Mouse (Mus musculus) stomach, embryonic 16.5 days (tissue): Measurements from ENCODE around the gene Csf3r. TPM values are rescaled to one million over a fixed set of nuclear protein-coding genes. Genes with fewer than 3 reads are reported as not detected.

ENCODE experiments used
- ATAC-seq: fragments of 200-750 bp; cut with Nextera tagmentation; 2 replicates; pipeline ENCODE4 v1.8.0; 2017; ENCODE audit warnings: moderate number of reproducible peaks, moderate TSS enrichment; ENCODE audit not compliant: insufficient read depth, low FRiP score
- H3K27ac ChIP-seq: fragments of 300-500 bp; sonication (generic); 2 replicates; pipeline ENCODE4 v1.5.1; 2014; ENCODE audit warnings: low read length
- H3K27me3 ChIP-seq: fragments of 300-500 bp; sonication (generic); 2 replicates; pipeline ENCODE4 v1.6.1; 2014; ENCODE audit warnings: low read length, control low read depth, mixed read lengths; ENCODE audit not compliant: control insufficient read depth, insufficient read depth
- H3K36me3 ChIP-seq: fragments of 300-500 bp; sonication (generic); 2 replicates; pipeline ENCODE4 v1.6.1; 2014; ENCODE audit warnings: low read length; ENCODE audit not compliant: control insufficient read depth, insufficient read depth
- H3K4me1 ChIP-seq: fragments of 300-500 bp; sonication (generic); 2 replicates; pipeline ENCODE4 v1.6.1; 2014; ENCODE audit warnings: low read length, control low read depth, mixed read lengths; ENCODE audit not compliant: control insufficient read depth, insufficient read depth
- H3K4me2 ChIP-seq: fragments of 300-500 bp; sonication (generic); 2 replicates; pipeline ENCODE4 v1.6.1; 2014; ENCODE audit warnings: low read depth, low read length, mixed read lengths
- H3K4me3 ChIP-seq: fragments of 300-500 bp; sonication (generic); replicated peaks from 2 replicates; pipeline ENCODE4 v1.5.1; 2014; ENCODE audit warnings: mild to moderate bottlenecking, low read length
- H3K9ac ChIP-seq: fragments of 300-500 bp; sonication (generic); 2 replicates; pipeline ENCODE4 v1.6.1; 2014; ENCODE audit warnings: low read length
- H3K9me3 ChIP-seq: fragments of 300-500 bp; sonication (generic); replicated peaks from 2 replicates; pipeline ENCODE4 v1.6.1; 2016; ENCODE audit warnings: low read length, control low read depth; ENCODE audit not compliant: control insufficient read depth
- WGBS: fragments of 180-500 bp; shearing (Covaris S2); extraction: QIAGEN DNeasy Blood & Tissue Kit; methylation state at CpG from one replicate; pipeline ENCODE4 v1.1.7; 2014; 5-methylcytosine and 5-hydroxymethylcytosine counted together
- polyA plus RNA-seq: library from polyadenylated mRNA; unstranded; fragments of >200 nt; fragmentation: Nextera tagmentation; extraction: Ambion mirVana; gene quantifications from 2 replicates; pipeline ENCODE4 v1.2.1, GENCODE M21; 2015

Gene Csf3r
- polyA plus RNA-seq, 1 experiment from 2014 or later, result 2.1 TPM

DNA sequence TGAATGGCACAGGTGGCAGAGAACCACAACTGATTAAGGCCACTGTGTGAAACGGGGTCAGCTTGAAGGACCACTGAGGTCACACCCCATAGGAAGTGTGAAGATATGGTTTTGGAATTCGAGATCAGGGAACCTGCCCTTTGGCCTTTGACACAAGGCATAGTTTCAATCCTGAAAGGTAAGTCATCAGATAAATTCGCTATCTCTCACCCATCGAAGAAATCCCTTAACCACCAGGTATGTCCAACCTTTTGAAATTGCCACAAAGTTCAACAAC is 66.4 kb downstream of the Csf3r start:
- H3K27me3 ChIP-seq, result no peaks in the 10 kb centered on the region
- no peaks in the 10 kb centered on the region for H3K9me3 ChIP-seq
- no peak overlapping the region for H3K4me3 ChIP-seq
- H3K4me1 ChIP-seq, result no peaks in the 10 kb centered on the region
- 63% methylated on average over 4 of the region's 4 CpGs for WGBS
- no peak overlapping the region for H3K27ac ChIP-seq
- H3K36me3 ChIP-seq, result no peaks in the 10 kb centered on the region
- no peak overlapping the region for H3K4me2 ChIP-seq
- no peak overlapping the region for H3K9ac ChIP-seq
- ATAC-seq, result no peak

DNA sequence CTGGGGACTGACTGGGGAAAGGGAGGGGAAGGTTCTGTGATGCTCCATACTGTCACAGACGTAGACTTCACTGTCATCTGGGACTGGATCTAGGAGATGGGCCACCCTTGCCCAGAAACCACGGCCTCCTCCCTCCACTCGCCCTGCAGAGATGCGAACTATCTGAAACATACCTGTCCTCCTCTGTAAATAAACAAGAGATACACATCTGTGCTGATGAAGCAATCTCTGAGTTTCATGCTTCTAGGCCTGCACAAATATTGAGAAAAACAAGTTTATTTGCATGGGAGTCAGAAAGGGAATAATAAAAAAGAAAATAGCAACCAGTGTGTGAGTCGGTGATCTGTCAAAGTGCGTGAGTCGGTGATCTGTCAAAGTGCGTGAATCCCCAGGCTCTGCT is 67.5 kb downstream of the Csf3r start:
- WGBS, result 75% methylated on average over 8 of the region's 8 CpGs

More for the DNA sequence above, 67.5 kb downstream of the Csf3r start:
- H3K9ac ChIP-seq, result no peak overlapping the region
- no peaks in the 10 kb centered on the region for H3K9me3 ChIP-seq
- H3K36me3 ChIP-seq, result no peaks in the 10 kb centered on the region
- no peak for ATAC-seq
- H3K27ac ChIP-seq, result no peak overlapping the region
- H3K4me1 ChIP-seq, result no peaks in the 10 kb centered on the region; the same call in 1 of the 2 replicates
- no peak overlapping the region for H3K4me3 ChIP-seq
- no peak overlapping the region for H3K4me2 ChIP-seq
- H3K27me3 ChIP-seq, result no peaks in the 10 kb centered on the region

Other genes starting within 250 kb of the Csf3r start
- 114 and 131 TPM in 2 replicates for gene Mrps15, start 22.4 kb downstream of the Csf3r start, polyA plus RNA-seq
- gene Oscp1, start 34.0 kb downstream of the Csf3r start, polyA plus RNA-seq, result 10.1 and 12.5 TPM in 2 replicates
- 49.4 and 52.4 TPM in 2 replicates for gene Lsm10, start 72.1 kb downstream of the Csf3r start, polyA plus RNA-seq
- gene Stk40, start 79.4 kb downstream of the Csf3r start, polyA plus RNA-seq, result 28.4 and 29.6 TPM in 2 replicates
- 46.4 and 49.7 TPM in 2 replicates for gene Eva1b, start 123.2 kb downstream of the Csf3r start, polyA plus RNA-seq
- gene Sh3d21, start 138.9 kb downstream of the Csf3r start, polyA plus RNA-seq, result 7.3 and 8.6 TPM in 2 replicates
- gene Thrap3, start 178.2 kb downstream of the Csf3r start, polyA plus RNA-seq, result 164 and 176 TPM in 2 replicates
- gene Map7d1, start 231.8 kb downstream of the Csf3r start, polyA plus RNA-seq, result 14.4 and 20.0 TPM in 2 replicates
- 97.2 and 103 TPM in 2 replicates for gene Trappc3, start 237.8 kb downstream of the Csf3r start, polyA plus RNA-seq